Mouse (Mus musculus): ENCODE results near the gene Cadm3. TPM values are rescaled to one million over a fixed set of nuclear protein-coding genes. Genes with fewer than 3 reads are reported as not detected.

Gene Cadm3
- polyA plus RNA-seq, 1 experiment from 2014 or later = 0.31 TPM

DNA sequence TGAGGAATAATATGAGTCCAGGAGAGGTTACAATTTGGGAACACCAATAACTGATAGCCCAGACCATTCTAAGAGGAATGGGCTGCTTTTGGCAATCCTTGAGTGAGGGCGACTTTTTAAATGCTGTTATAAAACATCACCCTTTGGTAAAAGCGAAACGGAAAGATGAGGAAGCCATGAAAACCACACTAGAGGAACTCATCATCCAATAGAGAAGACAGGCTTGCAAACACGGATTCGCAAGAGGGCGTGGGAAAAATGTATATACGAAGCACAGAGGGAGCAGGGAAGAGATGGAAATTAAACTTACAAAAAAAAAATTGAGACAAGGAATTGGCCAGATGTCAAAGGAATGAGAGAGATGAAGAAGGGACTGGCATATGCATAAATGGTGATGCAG lies 6.5 kb upstream of the Cadm3 start:
- H3K9ac ChIP-seq = no peak overlapping the region
- H3K27me3 ChIP-seq (replicated peaks) = peaks cover 17% of the 10 kb centered on the region
- no peaks in the 10 kb centered on the region for H3K4me1 ChIP-seq
- H3K4me2 ChIP-seq = no peak overlapping the region
- H3K36me3 ChIP-seq = no peaks in the 10 kb centered on the region
- no peak overlapping the region for H3K4me3 ChIP-seq
- H3K9me3 ChIP-seq = no peaks in the 10 kb centered on the region
- 79% methylated on average over 7 of the region's 7 CpGs for WGBS
- no peak overlapping the region for H3K27ac ChIP-seq (replicated peaks)
- ATAC-seq (ENCODE audit: extremely low read depth, insufficient number of reproducible peaks, low FRiP score, low TSS enrichment) = no peak

DNA sequence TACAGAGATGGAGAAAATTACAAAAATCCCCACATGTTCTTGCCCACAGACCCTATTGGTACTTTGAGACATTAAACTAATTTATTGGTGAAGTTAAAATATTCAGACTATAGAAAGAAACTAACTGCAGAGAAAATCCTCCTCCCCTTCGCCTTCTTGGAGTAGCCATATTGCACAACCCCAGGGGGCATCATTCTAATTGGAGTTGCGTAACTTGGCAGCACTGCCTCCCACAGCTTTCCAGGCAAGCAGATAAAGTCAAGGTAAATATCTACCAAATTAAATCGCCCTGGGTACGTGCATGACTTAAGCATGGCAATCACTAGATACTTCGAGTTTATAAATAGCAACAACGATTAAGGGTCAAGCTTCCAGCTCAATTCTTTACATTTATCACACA lies 4.1 kb upstream of the Cadm3 start:
- ATAC-seq (ENCODE audit: extremely low read depth, insufficient number of reproducible peaks, low FRiP score, low TSS enrichment) = no peak
- H3K4me1 ChIP-seq = peaks cover 14% of the 10 kb centered on the region
- H3K4me3 ChIP-seq = no peak overlapping the region
- no peak overlapping the region for H3K4me2 ChIP-seq
- H3K9ac ChIP-seq = no peak overlapping the region
- no peak overlapping the region for H3K27ac ChIP-seq (replicated peaks)
- no peaks in the 10 kb centered on the region for H3K36me3 ChIP-seq
- no peaks in the 10 kb centered on the region for H3K9me3 ChIP-seq
- 57% methylated on average over 6 of the region's 6 CpGs for whole genome bisulfite sequencing
- peaks cover 40% of the 10 kb centered on the region for H3K27me3 ChIP-seq (replicated peaks)

DNA sequence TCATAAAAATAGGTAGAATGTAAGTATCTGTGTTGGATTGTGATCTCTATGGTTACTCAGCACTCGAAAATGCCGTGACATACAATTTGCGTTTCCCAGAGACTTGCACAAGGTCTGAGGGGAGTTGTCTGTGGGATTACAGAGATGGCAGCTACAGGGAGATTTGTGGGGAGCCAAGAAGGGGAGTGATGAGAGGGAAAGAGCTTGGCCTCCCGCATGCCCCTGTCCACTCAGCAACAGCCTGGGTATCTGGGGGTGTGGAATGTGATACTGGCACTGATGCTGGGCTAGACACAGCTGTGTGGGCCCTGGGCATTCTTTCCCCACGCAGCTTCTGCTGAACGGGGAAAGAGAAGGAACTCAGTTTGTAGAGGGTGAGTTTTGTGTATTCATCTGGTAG lies 3.0 kb upstream of the Cadm3 start:
- peaks cover 23% of the 10 kb centered on the region for H3K4me1 ChIP-seq
- no peaks in the 10 kb centered on the region for H3K36me3 ChIP-seq
- peaks cover 51% of the 10 kb centered on the region for H3K27me3 ChIP-seq (replicated peaks)
- H3K9ac ChIP-seq = no peak overlapping the region
- 54% methylated on average over 6 of the region's 6 CpGs for WGBS
- no peak for ATAC-seq (ENCODE audit: extremely low read depth, insufficient number of reproducible peaks, low FRiP score, low TSS enrichment)
- H3K4me2 ChIP-seq = no peak overlapping the region
- H3K27ac ChIP-seq (replicated peaks) = no peak overlapping the region
- no peak overlapping the region for H3K4me3 ChIP-seq
- H3K9me3 ChIP-seq = no peaks in the 10 kb centered on the region

DNA sequence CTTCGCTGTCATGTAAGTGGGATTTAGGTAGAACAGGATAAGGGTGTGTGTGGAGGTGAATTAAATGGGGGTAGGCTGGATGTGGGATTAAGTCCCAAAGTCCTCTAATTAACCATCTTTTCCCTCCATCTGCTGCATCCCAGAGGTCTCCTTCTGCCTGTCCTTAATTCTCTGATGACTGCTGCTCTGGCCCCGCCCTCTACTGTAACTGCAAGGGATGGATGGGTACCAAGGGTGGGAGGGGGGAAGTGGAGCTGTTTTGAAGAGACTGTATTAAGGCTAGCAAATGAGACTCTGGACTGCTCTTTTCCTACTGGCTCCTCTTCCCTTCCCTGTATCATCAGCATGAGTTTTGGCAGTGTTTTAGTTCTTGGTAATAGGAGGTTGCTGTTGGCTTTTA lies 2.1 kb upstream of the Cadm3 start:
- H3K4me2 ChIP-seq = no peak overlapping the region
- no peaks in the 10 kb centered on the region for H3K9me3 ChIP-seq
- H3K4me1 ChIP-seq = peaks cover 23% of the 10 kb centered on the region
- H3K27ac ChIP-seq (replicated peaks) = no peak overlapping the region
- H3K27me3 ChIP-seq (replicated peaks) = peaks cover 60% of the 10 kb centered on the region
- H3K9ac ChIP-seq = no peak overlapping the region
- H3K4me3 ChIP-seq = no peak overlapping the region
- 69% methylated on average over 2 of the region's 2 CpGs for WGBS
- no peaks in the 10 kb centered on the region for H3K36me3 ChIP-seq
- no peak for ATAC-seq (ENCODE audit: extremely low read depth, insufficient number of reproducible peaks, low FRiP score, low TSS enrichment)

DNA sequence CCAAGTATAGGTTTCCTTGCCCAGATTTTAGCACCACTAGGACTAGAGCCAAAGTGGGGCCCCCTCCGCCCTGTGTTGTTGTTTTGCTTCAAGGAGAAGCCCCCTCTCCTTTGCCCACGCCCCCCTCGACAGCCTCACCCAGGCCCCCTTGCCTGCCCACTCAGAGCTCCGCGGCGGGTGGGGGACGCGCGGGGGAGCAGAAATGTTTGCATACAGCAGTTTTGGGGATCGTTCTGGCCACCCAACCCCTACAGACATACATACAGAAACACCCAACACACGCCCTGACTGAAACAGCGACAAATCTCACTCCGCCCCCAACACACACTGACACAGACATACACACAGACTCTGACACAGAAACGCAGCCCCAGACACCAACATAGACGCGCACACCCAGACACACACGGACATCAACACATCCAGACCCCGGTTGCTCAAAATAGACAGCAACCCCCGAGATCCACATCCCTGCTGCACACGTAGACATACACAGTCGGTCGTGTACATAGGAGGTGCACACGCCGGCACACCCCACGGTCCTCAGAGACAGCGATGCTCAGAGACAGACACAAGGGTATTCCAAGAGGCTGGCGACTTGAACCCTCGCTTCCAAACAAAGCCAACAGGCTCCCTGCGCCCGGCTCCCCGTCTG lies 667 bp downstream of the Cadm3 start:
- H3K4me1 ChIP-seq = peaks cover 23% of the 10 kb centered on the region
- ATAC-seq (ENCODE audit: extremely low read depth, insufficient number of reproducible peaks, low FRiP score, low TSS enrichment) = no peak
- H3K9me3 ChIP-seq = no peaks in the 10 kb centered on the region
- H3K4me2 ChIP-seq = peak overlapping the region; percentile 93
- no peaks in the 10 kb centered on the region for H3K36me3 ChIP-seq
- H3K9ac ChIP-seq = peak overlapping the region; percentile 73
- peaks cover 67% of the 10 kb centered on the region for H3K27me3 ChIP-seq (replicated peaks)
- 1% methylated on average over 31 of the region's 31 CpGs for WGBS
- peak overlapping the region; percentile 65 for H3K4me3 ChIP-seq
- H3K27ac ChIP-seq (replicated peaks) = no peak overlapping the region

DNA sequence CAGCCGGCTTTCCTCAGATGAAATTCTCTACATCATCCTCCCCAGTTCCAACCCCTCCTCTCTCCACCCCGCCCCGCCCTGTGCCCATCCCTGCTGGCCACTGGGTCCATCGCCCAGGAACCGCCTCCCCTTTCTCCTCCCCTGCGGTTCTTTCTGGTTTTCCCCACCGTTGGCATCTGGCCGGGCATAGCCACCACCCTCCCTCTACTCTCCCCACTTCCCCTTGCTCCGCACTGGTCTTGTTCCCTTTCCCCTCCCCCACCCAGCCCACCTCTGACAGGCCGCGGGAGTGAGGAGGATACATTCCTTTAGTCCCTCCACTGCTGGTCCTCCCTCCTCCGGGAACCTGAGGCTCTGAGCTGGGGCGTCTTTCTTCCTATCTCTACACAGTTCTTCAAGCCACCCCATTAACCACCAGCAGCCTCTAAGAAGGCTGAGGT lies 1.5 kb downstream of the Cadm3 start:
- ATAC-seq (ENCODE audit: extremely low read depth, insufficient number of reproducible peaks, low FRiP score, low TSS enrichment) = 0 out of 2 replicates have a peak, but pooled peaks have one; percentile 12
- H3K9ac ChIP-seq = no peak overlapping the region
- 4% methylated on average over 13 of the region's 13 CpGs for WGBS
- no peak overlapping the region for H3K4me3 ChIP-seq
- peak overlapping the region; percentile 93 for H3K4me2 ChIP-seq
- no peak overlapping the region for H3K27ac ChIP-seq (replicated peaks)
- no peaks in the 10 kb centered on the region for H3K9me3 ChIP-seq
- H3K36me3 ChIP-seq = no peaks in the 10 kb centered on the region
- H3K27me3 ChIP-seq (replicated peaks) = peaks cover 67% of the 10 kb centered on the region
- peaks cover 23% of the 10 kb centered on the region for H3K4me1 ChIP-seq

DNA sequence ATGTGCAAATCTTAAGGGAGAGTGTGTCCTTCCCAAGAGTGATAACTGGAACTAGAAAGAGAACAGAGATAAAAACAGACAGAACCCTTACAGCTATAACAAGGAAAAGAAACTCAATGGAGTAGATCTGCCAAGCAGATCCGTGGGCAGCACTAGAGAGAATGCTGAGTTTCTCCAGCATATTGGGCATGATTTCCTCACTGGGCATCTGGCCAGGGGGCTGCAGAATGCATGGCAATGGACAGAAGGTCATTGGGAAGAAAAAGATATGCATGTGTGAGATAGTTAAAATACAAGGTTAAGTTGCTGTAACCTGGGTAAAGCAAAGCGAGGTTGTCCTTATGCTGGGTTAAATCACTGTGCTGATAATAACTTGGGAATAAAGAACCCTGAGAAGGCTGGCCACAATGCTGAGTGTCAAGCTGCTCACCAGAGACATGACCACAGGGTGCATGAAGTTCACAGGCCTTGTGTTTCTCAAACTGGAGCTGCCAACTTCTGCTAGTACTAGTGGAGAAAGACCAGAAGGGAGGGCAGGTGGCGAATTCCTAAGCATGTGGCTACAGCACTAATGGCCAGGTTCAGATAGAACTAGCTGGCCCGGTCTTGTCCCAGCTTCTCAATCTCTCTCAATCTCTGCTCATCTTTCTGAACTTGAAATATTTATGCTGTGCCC lies 3.2 kb downstream of the Cadm3 start:
- no peak for ATAC-seq (ENCODE audit: extremely low read depth, insufficient number of reproducible peaks, low FRiP score, low TSS enrichment)
- no peak overlapping the region for H3K4me3 ChIP-seq

DNA sequence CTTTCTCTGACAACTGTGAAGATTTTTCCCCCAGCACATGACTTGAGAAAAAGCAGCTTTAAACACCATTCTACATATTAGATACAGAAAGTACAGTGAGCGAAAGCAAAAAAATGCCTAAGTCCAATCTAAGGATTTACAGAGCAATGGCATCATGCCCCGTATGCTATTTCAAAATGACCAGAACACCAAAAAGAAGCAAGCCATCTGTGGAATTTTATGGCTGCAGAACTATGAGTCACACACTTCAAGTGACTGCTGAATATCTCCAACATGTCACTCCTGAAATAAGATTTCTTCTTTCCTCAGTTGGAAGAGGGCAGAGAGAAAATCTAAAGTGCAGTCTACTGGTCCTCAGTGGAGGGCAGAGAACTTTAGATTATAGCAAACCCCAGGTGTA lies 4.1 kb downstream of the Cadm3 start:
- Histone ChIP-seq H3K27me3 (replicated peaks) (peaks cover 45% of the 10 kb centered on the region), H3K9ac (no peak overlapping the region), H3K4me1 (peaks cover 23% of the 10 kb centered on the region), H3K9me3 (no peaks in the 10 kb centered on the region), H3K36me3 (no peaks in the 10 kb centered on the region), H3K4me2 (no peak overlapping the region), H3K4me3 (no peak overlapping the region), H3K27ac (replicated peaks) (no peak overlapping the region)
- WGBS = 73% methylated on average over 2 of the region's 2 CpGs
- no peak for ATAC-seq (ENCODE audit: extremely low read depth, insufficient number of reproducible peaks, low FRiP score, low TSS enrichment)

More for the DNA sequence above, 3.2 kb downstream of the Cadm3 start:
- no peak overlapping the region for H3K9ac ChIP-seq
- H3K4me1 ChIP-seq = peaks cover 23% of the 10 kb centered on the region
- H3K27me3 ChIP-seq (replicated peaks) = peaks cover 52% of the 10 kb centered on the region
- H3K4me2 ChIP-seq = no peak overlapping the region
- H3K9me3 ChIP-seq = no peaks in the 10 kb centered on the region
- H3K27ac ChIP-seq (replicated peaks) = no peak overlapping the region
- no peaks in the 10 kb centered on the region for H3K36me3 ChIP-seq
- WGBS = 72% methylated on average over 4 of the region's 4 CpGs

DNA sequence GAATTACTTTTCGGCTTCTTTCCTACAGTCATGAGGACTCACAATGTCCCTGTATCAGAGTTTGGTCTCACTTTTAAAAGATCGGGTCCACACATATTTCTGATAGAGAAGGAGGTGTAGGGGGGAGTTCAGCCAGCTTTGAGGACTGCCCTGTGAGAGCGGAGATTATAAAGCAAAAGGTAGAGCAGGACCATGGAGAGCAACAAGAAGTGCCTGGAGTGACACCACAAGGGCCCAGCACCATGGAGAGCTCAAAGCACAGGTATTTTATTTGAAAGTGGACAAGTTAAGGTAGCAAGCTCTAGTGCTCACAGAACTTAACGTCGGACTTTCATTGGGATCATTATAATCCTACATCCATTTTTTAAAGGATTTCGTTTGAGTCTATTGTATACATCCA lies 5.8 kb downstream of the Cadm3 start:
- ATAC-seq (ENCODE audit: extremely low read depth, insufficient number of reproducible peaks, low FRiP score, low TSS enrichment) = no peak
- no peak overlapping the region for H3K27ac ChIP-seq (replicated peaks)
- no peak overlapping the region for H3K4me3 ChIP-seq
- peaks cover 9% of the 10 kb centered on the region for H3K4me1 ChIP-seq
- H3K27me3 ChIP-seq (replicated peaks) = peaks cover 28% of the 10 kb centered on the region
- H3K9me3 ChIP-seq = no peaks in the 10 kb centered on the region
- H3K9ac ChIP-seq = no peak overlapping the region
- WGBS = 22% methylated on average over 6 of the region's 6 CpGs
- H3K4me2 ChIP-seq = no peak overlapping the region
- H3K36me3 ChIP-seq = no peaks in the 10 kb centered on the region

DNA sequence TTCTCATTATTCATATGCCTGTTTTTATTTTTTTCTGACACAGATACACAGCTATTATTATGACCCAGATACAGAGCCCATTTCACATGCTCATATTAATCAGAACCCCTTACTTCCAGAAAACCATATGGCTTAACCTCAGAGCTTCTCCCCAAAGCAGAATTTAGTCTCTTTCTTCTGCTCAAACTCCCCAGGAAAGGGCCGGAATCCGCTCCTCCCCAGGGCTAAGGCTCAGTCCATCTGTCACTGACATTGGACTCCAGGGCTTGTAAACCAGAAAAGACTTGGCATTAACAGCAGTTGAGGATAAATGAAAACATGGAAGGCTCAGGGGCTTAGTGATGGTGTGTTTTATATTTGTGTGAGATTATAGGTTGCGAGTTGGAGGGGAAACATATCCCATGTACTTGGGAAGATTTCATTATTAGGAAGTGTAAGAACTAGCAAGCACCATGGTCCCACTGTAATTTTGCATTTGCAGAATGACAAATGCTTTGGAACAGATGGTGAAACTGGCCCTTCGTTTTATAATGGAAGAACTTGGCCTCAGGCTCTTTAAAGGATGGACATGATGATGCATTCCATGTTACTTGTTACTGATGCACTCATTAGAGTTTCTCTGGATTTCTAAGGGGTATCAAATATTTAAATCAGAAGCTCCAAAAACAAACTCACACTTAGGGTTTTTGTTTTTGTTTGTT lies 7.8 kb downstream of the Cadm3 start:
- Histone ChIP-seq H3K27ac (replicated peaks) (no peak overlapping the region), H3K4me1 (peaks cover 4% of the 10 kb centered on the region; the same call in 1 of the 2 replicates), H3K4me2 (no peak overlapping the region), H3K9ac (no peak overlapping the region), H3K9me3 (no peaks in the 10 kb centered on the region), H3K4me3 (no peak overlapping the region), H3K36me3 (no peaks in the 10 kb centered on the region), H3K27me3 (replicated peaks) (peaks cover 9% of the 10 kb centered on the region)
- 72% methylated on average over 4 of the region's 4 CpGs for WGBS
- no peak for ATAC-seq (ENCODE audit: extremely low read depth, insufficient number of reproducible peaks, low FRiP score, low TSS enrichment)

DNA sequence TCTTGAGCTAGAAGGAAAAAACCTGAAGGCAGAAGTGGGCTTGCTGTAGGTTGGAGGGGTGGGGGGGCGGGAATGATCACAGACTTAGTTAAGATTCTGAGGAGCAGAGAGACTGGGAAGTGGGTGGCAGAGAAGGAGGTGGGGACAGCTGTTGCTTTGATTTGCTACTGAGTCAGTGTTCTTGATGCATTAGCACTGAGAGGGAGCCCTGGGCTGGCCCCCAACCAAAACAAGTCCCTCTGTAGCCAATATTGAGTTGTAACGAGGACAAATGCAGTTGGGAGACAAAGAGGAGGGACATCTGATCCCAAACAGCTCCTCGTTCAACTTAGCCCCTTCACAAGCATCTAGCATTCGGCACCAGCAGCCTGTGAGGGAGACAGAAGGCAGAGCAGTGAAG lies 9.7 kb downstream of the Cadm3 start:
- H3K9ac ChIP-seq = no peak overlapping the region

More for the DNA sequence above, 9.7 kb downstream of the Cadm3 start:
- H3K36me3 ChIP-seq = no peaks in the 10 kb centered on the region
- H3K27me3 ChIP-seq (replicated peaks) = no peaks in the 10 kb centered on the region; the same call in 1 of the 2 replicates
- peaks cover 4% of the 10 kb centered on the region; the same call in 1 of the 2 replicates for H3K4me1 ChIP-seq
- H3K27ac ChIP-seq (replicated peaks) = no peak overlapping the region
- WGBS = 31% methylated on average over 4 of the region's 4 CpGs
- no peak for ATAC-seq (ENCODE audit: extremely low read depth, insufficient number of reproducible peaks, low FRiP score, low TSS enrichment)
- H3K4me3 ChIP-seq = no peak overlapping the region
- no peaks in the 10 kb centered on the region for H3K9me3 ChIP-seq
- no peak overlapping the region for H3K4me2 ChIP-seq
